9 mouse cellular contexts compared by ENCODE assay signal in the genomic region with DNA sequence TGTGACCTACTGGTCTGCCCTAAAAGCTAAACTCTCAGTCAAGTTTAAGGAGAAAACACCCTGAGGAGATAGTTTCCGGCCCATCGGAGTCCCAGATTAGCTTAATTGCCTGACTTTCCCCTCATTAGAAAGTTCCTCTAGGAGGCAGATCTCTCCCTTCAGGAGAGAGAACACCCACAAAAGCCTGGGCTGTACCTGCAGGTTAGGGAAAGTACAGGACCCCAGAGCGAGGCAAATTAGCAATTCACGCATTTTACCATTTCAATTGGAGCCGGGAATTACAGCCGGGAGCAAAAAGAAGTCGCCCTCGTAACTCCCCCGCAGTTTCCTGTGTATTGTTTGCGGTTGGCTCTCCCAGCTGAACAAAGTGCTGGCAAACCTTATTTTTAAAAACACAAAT. TPM values are rescaled to one million over a fixed set of nuclear protein-coding genes. Genes with fewer than 3 reads are reported as not detected.
DNase-seq lines count a peak whose midpoint lies in the region; ATAC-seq and TF ChIP-seq lines count a peak whose summit lies in the region.
"Had no signal": no experiment of that assay in that cellular context is flagged by ENCODE, and none has a peak within 500 bp of the region (broad histone marks: within the 10 kb centered on the region; RNA-seq: fewer than 3 reads in every experiment).

No protein-coding gene starts in this region.

- no peaks in the 10 kb centered on the region for H3K36me3 ChIP-seq in hindbrain, embryonic 13.5 days
- H3K36me3 ChIP-seq in midbrain, embryonic 14.5 days (ENCODE audit: control insufficient read depth, insufficient read depth, low read length) = no peaks in the 10 kb centered on the region

- DNase-seq in gastrocnemius, adult 2 months = no peak
- DNase-seq in gastrocnemius, postnatal 36 days = no peak
- DNase-seq in midbrain, embryonic 14.5 days = peak; percentile 28
- DNase-seq in cerebellum, adult 18-20 months = no peak
- no peak for DNase-seq in layer of hippocampus, adult 9-10 months (ENCODE audit: low spot score)
- no peak for DNase-seq in ovary, postnatal 10 days (ENCODE audit: low spot score)

- intact Hi-C loops in gastrocnemius, adult 2 months (cut with DNase I) = no loop called here
- intact Hi-C loops in gastrocnemius, postnatal 36 days (cut with DNase I) = loop anchor here (10.0 kb wide), 3 partner anchors 48 to 598 kb away; a partner anchor contains a TSS

- H3K9ac ChIP-seq in hindbrain, embryonic 13.5 days = peak overlapping the region; percentile 43; the same call in 1 of the 2 replicates
- 0 out of 2 replicates have a peak overlapping the region, but pooled peaks have one; percentile 10 for H3K9ac ChIP-seq in midbrain, embryonic 14.5 days (replicated peaks; ENCODE audit: low read length)

- H3K4me1 ChIP-seq in hindbrain, embryonic 13.5 days (replicated peaks) = peaks cover 9% of the 10 kb centered on the region
- H3K4me1 ChIP-seq in midbrain, embryonic 14.5 days (ENCODE audit: control insufficient read depth, insufficient read depth, low read length) = peaks cover 3% of the 10 kb centered on the region; the same call in 1 of the 2 replicates

- H3K4me3 ChIP-seq in gastrocnemius, adult 2 months = peak overlapping the region; percentile 64
- H3K4me3 ChIP-seq in hindbrain, embryonic 13.5 days = peak overlapping the region; percentile 14
- no peak overlapping the region for H3K4me3 ChIP-seq in midbrain, embryonic 14.5 days (replicated peaks; ENCODE audit: low read depth, low read length)

- 2% methylated on average over 10 of the region's 10 CpGs for WGBS in hindbrain, embryonic 13.5 days
- WGBS in midbrain, embryonic 14.5 days = 1% methylated on average over 10 of the region's 10 CpGs

- ATAC-seq in common myeloid progenitor, adult 5-6 weeks (replicated peaks; ENCODE audit: low read depth, poor library complexity, severe bottlenecking) = 0 out of 2 replicates have a peak, but pooled peaks have one; percentile 15
- no peak for ATAC-seq in hindbrain, embryonic 13.5 days (ENCODE audit: low FRiP score)
- no peak for ATAC-seq in midbrain, embryonic 14.5 days (ENCODE audit: low FRiP score, low TSS enrichment)

- peaks cover 6% of the 10 kb centered on the region; the same call in 1 of the 2 replicates for H3K27me3 ChIP-seq in hindbrain, embryonic 13.5 days
- H3K27me3 ChIP-seq in midbrain, embryonic 14.5 days (ENCODE audit: control insufficient read depth, insufficient read depth, low read length) = no peaks in the 10 kb centered on the region

- TF ChIP-seq CTCF in gastrocnemius, adult 2 months (IDR thresholded peaks at IDR 0.05) = no peak

- peak overlapping the region; percentile 37 for H3K4me2 ChIP-seq in hindbrain, embryonic 13.5 days
- peak overlapping the region; percentile 35 for H3K4me2 ChIP-seq in midbrain, embryonic 14.5 days (ENCODE audit: low read length)

- peak overlapping the region; percentile 68 for H3K27ac ChIP-seq in gastrocnemius, adult 2 months
- no peak overlapping the region for H3K27ac ChIP-seq in hindbrain, embryonic 13.5 days
- no peak overlapping the region for H3K27ac ChIP-seq in midbrain, embryonic 14.5 days (replicated peaks; ENCODE audit: low read depth, low read length)
- H3K27ac ChIP-seq: macrophage had no signal

- H3K9me3 ChIP-seq in hindbrain, embryonic 13.5 days = no peaks in the 10 kb centered on the region
- H3K9me3 ChIP-seq in midbrain, embryonic 14.5 days (ENCODE audit: control insufficient read depth, low read length) = no peaks in the 10 kb centered on the region

RNA-seq across cellular contexts. Expression of a gene that starts 25.2 kb away (rescaled TPM):
- 10 to 100 TPM; 63.2 to 72.3 TPM for total RNA-seq in gastrocnemius, adult 2 months (2021)
- total RNA-seq in gastrocnemius, postnatal 36 days (2021) = 10 to 100 TPM; 56.2 to 60.0 TPM
- total RNA-seq in common myeloid progenitor, adult 5-6 weeks (2017) = 24.9 and 25.6 TPM in 2 replicates
- polyA plus RNA-seq in hindbrain, embryonic 13.5 days (2015; fragmentation: Nextera tagmentation; extraction: Ambion mirVana) = 43.9 and 44.6 TPM in 2 replicates
- polyA plus RNA-seq in midbrain, embryonic 14.5 days (2014; fragmentation: Nextera tagmentation; extraction: Ambion mirVana) = 32.9 and 34.4 TPM in 2 replicates

RNA-seq across cellular contexts. Expression of a gene that starts 29.1 kb away (rescaled TPM):
- 10 to 100 TPM; 49.1 to 73.5 TPM for total RNA-seq in gastrocnemius, adult 2 months (2021)
- total RNA-seq in gastrocnemius, postnatal 36 days (2021) = 10 to 100 TPM; 51.1 to 52.6 TPM
- total RNA-seq in common myeloid progenitor, adult 5-6 weeks (2017) = 120 and 126 TPM in 2 replicates
- 425 and 430 TPM in 2 replicates for polyA plus RNA-seq in hindbrain, embryonic 13.5 days (2015; fragmentation: Nextera tagmentation; extraction: Ambion mirVana)
- polyA plus RNA-seq in midbrain, embryonic 14.5 days (2014; fragmentation: Nextera tagmentation; extraction: Ambion mirVana) = 377 and 407 TPM in 2 replicates
